9 mouse cellular contexts compared by ENCODE assay signal in the genomic region with DNA sequence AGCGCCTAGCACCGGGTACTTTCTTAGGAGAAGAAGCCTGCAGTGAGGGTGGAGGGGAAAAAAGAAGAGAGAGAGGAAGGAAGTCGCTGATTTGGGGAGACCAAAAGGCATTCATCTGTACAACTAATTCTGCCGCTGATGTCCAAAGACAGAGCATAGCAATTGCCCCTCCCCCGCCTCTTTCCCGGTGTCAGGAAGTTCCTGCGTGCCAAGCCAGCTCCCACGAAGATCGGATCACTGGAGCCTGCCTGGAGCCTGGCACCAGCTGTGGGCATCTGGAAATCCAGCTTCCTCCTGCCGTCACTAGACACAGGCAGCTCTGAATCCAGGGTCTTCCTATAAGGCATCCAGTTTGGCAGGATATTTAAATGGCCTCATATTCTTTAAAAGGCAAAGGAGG. TPM values are rescaled to one million over a fixed set of nuclear protein-coding genes. Genes with fewer than 3 reads are reported as not detected.
A peak's percentile ranks its signal among the peaks of the same experiment; 100 is the strongest.
DNase-seq lines count a peak whose midpoint lies in the region; ATAC-seq and TF ChIP-seq lines count a peak whose summit lies in the region.
"Had no signal": no experiment of that assay in that cellular context is flagged by ENCODE, and none has a peak within 500 bp of the region (broad histone marks: within the 10 kb centered on the region; RNA-seq: fewer than 3 reads in every experiment).

No protein-coding gene starts in this region.

- no peaks in the 10 kb centered on the region for H3K9me3 ChIP-seq in midbrain, embryonic 14.5 days (ENCODE audit: control insufficient read depth, low read length)
- no peaks in the 10 kb centered on the region for H3K9me3 ChIP-seq in midbrain, embryonic 10.5 days (replicated peaks)
- H3K9me3 ChIP-seq: embryonic facial prominence, embryonic 12.5 days had no signal

- H3K9ac ChIP-seq in midbrain, embryonic 14.5 days (replicated peaks; ENCODE audit: low read length): no peak overlapping the region
- H3K9ac ChIP-seq: embryonic facial prominence, embryonic 12.5 days had no signal

- H3K27ac ChIP-seq in midbrain, embryonic 14.5 days (replicated peaks; ENCODE audit: low read depth, low read length): no peak overlapping the region
- H3K27ac ChIP-seq in midbrain, embryonic 10.5 days (replicated peaks): no peak overlapping the region
- H3K27ac ChIP-seq in thymus, adult 2 months (ENCODE audit: control insufficient read depth, insufficient read depth, low read length): no peak overlapping the region
- H3K27ac ChIP-seq: embryonic facial prominence, embryonic 12.5 days had no signal

- DNase-seq in adrenal gland, postnatal 10 days: peak; percentile 76
- no peak for DNase-seq in adrenal gland, adult 18-20 months (ENCODE audit: low spot score in 2 of 2)
- peak; percentile 46 for DNase-seq in midbrain, embryonic 14.5 days
- no peak for DNase-seq in midbrain, embryonic 10.5 days (ENCODE audit: low spot score)
- peak; percentile 52 for DNase-seq in kidney, adult 9 months
- DNase-seq in lung, postnatal 25 days (ENCODE audit: low spot score): peak; percentile 71
- DNase-seq in thymus, adult 2 months: no peak
- no peak for DNase-seq in frontal cortex, postnatal 36 days (ENCODE audit: low spot score in 2 of 2)

- 52% methylated on average over 10 of the region's 10 CpGs for WGBS in midbrain, embryonic 14.5 days
- 61% methylated on average over 10 of the region's 10 CpGs for WGBS in midbrain, embryonic 10.5 days
- 45% methylated on average over 10 of the region's 10 CpGs for WGBS in thymus, adult 2 months

- TF ChIP-seq POLR2A in thymus, adult 2 months (IDR thresholded peaks at IDR 0.05; ENCODE audit: control insufficient read depth, extremely low read depth, insufficient read depth, low read length, poor library complexity): no peak

- no peak overlapping the region for H3K4me3 ChIP-seq in midbrain, embryonic 14.5 days (replicated peaks; ENCODE audit: low read depth, low read length)
- H3K4me3 ChIP-seq in midbrain, embryonic 10.5 days: no peak overlapping the region
- H3K4me3 ChIP-seq in thymus, adult 2 months (ENCODE audit: control insufficient read depth, insufficient read depth, low read length): no peak overlapping the region
- H3K4me3 ChIP-seq: embryonic facial prominence, embryonic 12.5 days had no signal

- no peak for ATAC-seq in midbrain, embryonic 14.5 days (ENCODE audit: low FRiP score, low TSS enrichment)

- no peaks in the 10 kb centered on the region for H3K4me1 ChIP-seq in midbrain, embryonic 14.5 days (ENCODE audit: control insufficient read depth, insufficient read depth, low read length)
- peaks cover 8% of the 10 kb centered on the region for H3K4me1 ChIP-seq in midbrain, embryonic 10.5 days
- H3K4me1 ChIP-seq in thymus, adult 2 months (replicated peaks; ENCODE audit: control insufficient read depth, insufficient read depth, low read length): no peaks in the 10 kb centered on the region
- H3K4me1 ChIP-seq: embryonic facial prominence, embryonic 12.5 days had no signal

- H3K36me3 ChIP-seq in midbrain, embryonic 14.5 days (ENCODE audit: control insufficient read depth, insufficient read depth, low read length): no peaks in the 10 kb centered on the region
- no peaks in the 10 kb centered on the region for H3K36me3 ChIP-seq in midbrain, embryonic 10.5 days
- no peaks in the 10 kb centered on the region for H3K36me3 ChIP-seq in thymus, adult 2 months (ENCODE audit: control insufficient read depth, insufficient read depth, low read length)
- H3K36me3 ChIP-seq: embryonic facial prominence, embryonic 12.5 days had no signal

- no peaks in the 10 kb centered on the region for H3K27me3 ChIP-seq in midbrain, embryonic 14.5 days (ENCODE audit: control insufficient read depth, insufficient read depth, low read length)
- no peaks in the 10 kb centered on the region for H3K27me3 ChIP-seq in midbrain, embryonic 10.5 days (ENCODE audit: low read depth, poor library complexity, severe bottlenecking)
- H3K27me3 ChIP-seq in thymus, adult 2 months (ENCODE audit: control insufficient read depth, insufficient read depth, low read length): no peaks in the 10 kb centered on the region
- H3K27me3 ChIP-seq: embryonic facial prominence, embryonic 12.5 days had no signal

- TF ChIP-seq CTCF in thymus, adult 2 months (IDR thresholded peaks at IDR 0.05; ENCODE audit: borderline replicate concordance, control insufficient read depth, extremely low read depth, insufficient read depth, low read length, poor library complexity): no peak

- H3K4me2 ChIP-seq in midbrain, embryonic 14.5 days (ENCODE audit: low read length): no peak overlapping the region
- H3K4me2 ChIP-seq: embryonic facial prominence, embryonic 12.5 days had no signal

RNA-seq across cellular contexts. Expression of gene Eif4g3, which starts 8.6 kb away (rescaled TPM):
- total RNA-seq in adrenal gland, postnatal 10 days (2021): 10 to 100 TPM; 72.1 to 93.7 TPM
- total RNA-seq in adrenal gland, adult 18-20 months (2021): 100 to 1,000 TPM in 1 of 2 experiments, 10 to 100 TPM in 1; 67.3 to 131 TPM
- 48.4 and 63.0 TPM in 2 replicates for polyA plus RNA-seq in midbrain, embryonic 14.5 days (2014; fragmentation: Nextera tagmentation; extraction: Ambion mirVana)
- polyA plus RNA-seq in midbrain, embryonic 10.5 days (2016; fragmentation: Nextera tagmentation; extraction: Ambion mirVana): 34.1 and 36.3 TPM in 2 replicates
- 72.1 TPM in 2 replicates for polyA plus RNA-seq in thymus, adult 2 months (2012; rRNA removed)

Comparison
In these comparisons a context has a peak if more than half of its experiments do, and no peak if none do; other contexts are left out.
1. DNase-seq: peak in adrenal gland, postnatal 10 days (single experiment), midbrain, embryonic 14.5 days (single experiment), kidney, adult 9 months (single experiment) and lung, postnatal 25 days (single experiment); none in adrenal gland, adult 18-20 months (0 of 2), midbrain, embryonic 10.5 days (single experiment), thymus, adult 2 months (single experiment) and frontal cortex, postnatal 36 days (0 of 2).